Comparison of ENCODE assay signal across 15 mouse cellular contexts in the genomic region with DNA sequence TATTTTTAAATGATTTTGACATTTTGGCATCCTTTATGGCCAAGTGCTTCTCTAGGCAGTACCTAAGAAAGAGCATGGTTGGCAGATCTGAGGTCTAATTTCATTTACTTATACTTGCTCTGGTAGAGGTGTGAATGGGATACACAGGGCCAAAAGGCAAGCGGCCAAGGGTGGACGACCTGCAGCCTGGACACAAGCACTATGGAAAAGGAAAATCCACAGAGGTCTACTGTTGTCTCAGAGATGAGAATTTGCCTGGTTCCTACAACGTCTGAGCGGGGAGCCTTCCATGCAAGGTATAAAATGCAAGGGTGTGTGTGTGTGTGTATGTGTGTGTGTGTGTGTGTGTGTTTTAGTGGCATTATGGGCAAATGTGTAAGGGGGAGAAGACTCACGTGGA.
DNase-seq lines count a peak whose midpoint lies in the region; ATAC-seq and TF ChIP-seq lines count a peak whose summit lies in the region.
"Had no signal": no experiment of that assay in that cellular context is flagged by ENCODE, and none has a peak within 500 bp of the region (broad histone marks: within the 10 kb centered on the region; RNA-seq: fewer than 3 reads in every experiment).

No protein-coding gene starts in this region.

- peaks cover 6% of the 10 kb centered on the region for H3K4me1 ChIP-seq in intestine, embryonic 14.5 days (replicated peaks; ENCODE audit: control insufficient read depth, insufficient read depth, low read length)
- H3K4me1 ChIP-seq in intestine, postnatal 0 days (replicated peaks; ENCODE audit: control insufficient read depth, insufficient read depth, low read length): no peaks in the 10 kb centered on the region
- H3K4me1 ChIP-seq in stomach, embryonic 14.5 days (ENCODE audit: control insufficient read depth, insufficient read depth, low read length): peaks cover 8% of the 10 kb centered on the region; the same call in 1 of the 2 replicates
- H3K4me1 ChIP-seq in stomach, postnatal 0 days (replicated peaks; ENCODE audit: control insufficient read depth, insufficient read depth): no peaks in the 10 kb centered on the region

- no peak for ATAC-seq in intestine, embryonic 14.5 days (replicated peaks; ENCODE audit: low FRiP score, low TSS enrichment, low read depth)
- no peak for ATAC-seq in intestine, postnatal 0 days
- ATAC-seq in stomach, embryonic 14.5 days (ENCODE audit: insufficient number of reproducible peaks, insufficient read depth, low FRiP score, low read depth): no peak
- ATAC-seq in stomach, postnatal 0 days (ENCODE audit: low FRiP score, low TSS enrichment): no peak
- no peak for ATAC-seq in inflammation-experienced regulatory T-cells, adult 6 months
- ATAC-seq: liver, postnatal 0 days had no signal

- no peak for TF ChIP-seq CTCF in intestine, postnatal 0 days (IDR thresholded peaks at IDR 0.05; ENCODE audit: low read depth)
- no peak for TF ChIP-seq CTCF in stomach, postnatal 0 days (IDR thresholded peaks at IDR 0.05; ENCODE audit: low read depth)
- no peak for TF ChIP-seq CTCF in gastrocnemius, adult 2 months (IDR thresholded peaks at IDR 0.05)

- peak overlapping the region; percentile 55; the same call in 1 of the 2 replicates for H3K27ac ChIP-seq in intestine, embryonic 14.5 days (ENCODE audit: low read depth)
- H3K27ac ChIP-seq in intestine, postnatal 0 days (ENCODE audit: low read depth, low read length): no peak overlapping the region
- H3K27ac ChIP-seq in stomach, embryonic 14.5 days (ENCODE audit: low read length): peak overlapping the region; percentile 49; the same call in 1 of the 2 replicates
- no peak overlapping the region for H3K27ac ChIP-seq in stomach, postnatal 0 days (replicated peaks)
- H3K27ac ChIP-seq in gastrocnemius, adult 2 months: no peak overlapping the region
- H3K27ac ChIP-seq: neural tube, embryonic 12.5 days had no signal

- WGBS in intestine, embryonic 14.5 days: 86% methylated on average over 5 of the region's 5 CpGs
- 85% methylated on average over 5 of the region's 5 CpGs for WGBS in intestine, postnatal 0 days
- WGBS in stomach, embryonic 14.5 days: 84% methylated on average over 5 of the region's 5 CpGs
- WGBS in stomach, postnatal 0 days: 78% methylated on average over 5 of the region's 5 CpGs

- no peaks in the 10 kb centered on the region for H3K9me3 ChIP-seq in intestine, embryonic 14.5 days (ENCODE audit: control insufficient read depth, low read length)
- no peaks in the 10 kb centered on the region for H3K9me3 ChIP-seq in intestine, postnatal 0 days (ENCODE audit: control insufficient read depth)
- no peaks in the 10 kb centered on the region for H3K9me3 ChIP-seq in stomach, embryonic 14.5 days (ENCODE audit: control insufficient read depth, low read depth, low read length)
- no peaks in the 10 kb centered on the region for H3K9me3 ChIP-seq in stomach, postnatal 0 days (ENCODE audit: control insufficient read depth, low read length)
- H3K9me3 ChIP-seq: G1E; megakaryocyte, embryonic 14.5 days; neural tube, embryonic 12.5 days had no signal

- intact Hi-C loops in gastrocnemius, adult 2 months (cut with DNase I): no loop called here

- H3K27me3 ChIP-seq in intestine, embryonic 14.5 days (replicated peaks; ENCODE audit: control insufficient read depth, insufficient read depth, low read length): no peaks in the 10 kb centered on the region
- no peaks in the 10 kb centered on the region for H3K27me3 ChIP-seq in intestine, postnatal 0 days (replicated peaks; ENCODE audit: control insufficient read depth, insufficient read depth, low read length)
- no peaks in the 10 kb centered on the region for H3K27me3 ChIP-seq in stomach, embryonic 14.5 days (ENCODE audit: control insufficient read depth, insufficient read depth, low read length)
- no peaks in the 10 kb centered on the region for H3K27me3 ChIP-seq in stomach, postnatal 0 days (ENCODE audit: control insufficient read depth, insufficient read depth, low read length)
- H3K27me3 ChIP-seq: neural tube, embryonic 12.5 days had no signal

- no peaks in the 10 kb centered on the region for H3K36me3 ChIP-seq in intestine, embryonic 14.5 days (ENCODE audit: control insufficient read depth, insufficient read depth, low read length)
- no peaks in the 10 kb centered on the region for H3K36me3 ChIP-seq in intestine, postnatal 0 days (ENCODE audit: control insufficient read depth, insufficient read depth)
- H3K36me3 ChIP-seq in stomach, embryonic 14.5 days (ENCODE audit: control insufficient read depth, insufficient read depth, low read length): no peaks in the 10 kb centered on the region
- no peaks in the 10 kb centered on the region for H3K36me3 ChIP-seq in stomach, postnatal 0 days (ENCODE audit: control insufficient read depth, insufficient read depth, low read length)
- H3K36me3 ChIP-seq: G1E; neural tube, embryonic 12.5 days had no signal

- no peak for TF ChIP-seq EP300 in stomach, postnatal 0 days (optimal IDR thresholded peaks at IDR 0.05)

- no peak for DNase-seq in intestine, embryonic 14.5 days (ENCODE audit: low spot score)
- DNase-seq in stomach, postnatal 0 days (ENCODE audit: low spot score): no peak
- peak; percentile 46 to 75 for DNase-seq in cerebellum, postnatal 25 days
- no peak for DNase-seq in gastrocnemius, adult 2 months
- DNase-seq: gastrocnemius, postnatal 36 days; kidney, adult 18-20 months; liver, postnatal 0 days; right cerebral cortex, postnatal 14 days; thymus, adult 2 months had no signal

- H3K4me2 ChIP-seq in intestine, embryonic 14.5 days (ENCODE audit: low read length): no peak overlapping the region
- no peak overlapping the region for H3K4me2 ChIP-seq in intestine, postnatal 0 days (replicated peaks; ENCODE audit: low read depth)
- no peak overlapping the region for H3K4me2 ChIP-seq in stomach, embryonic 14.5 days (replicated peaks; ENCODE audit: low read depth, low read length)
- H3K4me2 ChIP-seq in stomach, postnatal 0 days (replicated peaks; ENCODE audit: low read depth): no peak overlapping the region
- H3K4me2 ChIP-seq: neural tube, embryonic 12.5 days had no signal

- no peak overlapping the region for H3K4me3 ChIP-seq in intestine, embryonic 14.5 days (ENCODE audit: low read depth, low read length)
- no peak overlapping the region for H3K4me3 ChIP-seq in intestine, postnatal 0 days (ENCODE audit: low read depth, low read length)
- H3K4me3 ChIP-seq in stomach, embryonic 14.5 days (ENCODE audit: low read depth, low read length): no peak overlapping the region
- H3K4me3 ChIP-seq in stomach, postnatal 0 days (ENCODE audit: low read depth, low read length): no peak overlapping the region
- H3K4me3 ChIP-seq in gastrocnemius, adult 2 months: no peak overlapping the region
- H3K4me3 ChIP-seq: megakaryocyte, embryonic 14.5 days; neural tube, embryonic 12.5 days had no signal

- H3K9ac ChIP-seq in intestine, embryonic 14.5 days (ENCODE audit: low read length): no peak overlapping the region
- H3K9ac ChIP-seq in intestine, postnatal 0 days (ENCODE audit: low read depth, low read length): no peak overlapping the region
- H3K9ac ChIP-seq in stomach, embryonic 14.5 days (replicated peaks; ENCODE audit: low read depth, low read length): no peak overlapping the region
- no peak overlapping the region for H3K9ac ChIP-seq in stomach, postnatal 0 days (ENCODE audit: low read length)
- H3K9ac ChIP-seq: liver, postnatal 0 days; neural tube, embryonic 12.5 days had no signal

Comparison
In these comparisons a context has a peak if more than half of its experiments do, and no peak if none do; other contexts are left out.
1. H3K27ac ChIP-seq: peak in intestine, embryonic 14.5 days (single experiment) and stomach, embryonic 14.5 days (single experiment); none in intestine, postnatal 0 days (single experiment), stomach, postnatal 0 days (single experiment) and gastrocnemius, adult 2 months (single experiment).
2. DNase-seq: peak in cerebellum, postnatal 25 days (2 of 2); none in intestine, embryonic 14.5 days (single experiment), stomach, postnatal 0 days (single experiment) and gastrocnemius, adult 2 months (single experiment).